Mouse (Mus musculus) liver, postnatal 0 days (tissue): ENCODE measurements around the gene Samd7.

Experiments used
- CTCF ChIP-seq: sonication (generic); IDR thresholded peaks from 2 replicates; pipeline ENCODE4 v1.5.1; 2016; ENCODE audit warnings: antibody characterized with exemption, low read depth
- EP300 ChIP-seq: IDR thresholded peaks from 2 replicates; pipeline ENCODE4 v1.6.1; 2016; ENCODE audit warnings: antibody characterized with exemption, low read depth, mild to moderate bottlenecking

DNA sequence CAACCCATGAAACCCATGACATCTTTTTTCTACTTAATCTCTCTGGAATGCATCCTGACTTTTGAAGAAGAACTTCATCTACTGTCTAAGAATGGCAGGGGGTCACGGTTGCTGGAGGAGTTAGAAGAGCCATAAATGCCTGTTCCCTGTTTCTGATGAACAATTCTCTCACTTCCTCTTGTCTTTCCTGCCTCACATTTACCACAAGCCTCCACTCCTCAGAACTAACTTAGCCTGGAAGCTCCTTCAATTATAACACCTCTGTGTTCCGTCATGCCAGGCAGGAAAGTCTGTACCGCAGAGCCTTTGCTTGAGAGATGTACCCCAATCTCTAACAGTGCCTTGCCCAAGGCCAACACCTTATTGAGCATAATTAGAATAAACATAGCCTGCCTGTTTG lies 27.4 kb upstream of the Samd7 start:
- TF ChIP-seq CTCF: no peak
- TF ChIP-seq EP300: no peak
